Mouse (Mus musculus) duodenum, adult 2 months (tissue): ENCODE data around the gene Defb21. TPM values are rescaled to one million over a fixed set of nuclear protein-coding genes. Genes with fewer than 3 reads are reported as not detected.

ENCODE experiments used
- polyA plus RNA-seq: library from polyadenylated mRNA; depleted of rRNA; stranded (reverse); fragments of >200 nt; gene quantifications from 2 replicates; pipeline ENCODE4 v1.2.3, GENCODE M21; 2012; ENCODE audit warnings: low replicate concordance; rRNA removed

Gene Defb21
- not detected in 2 replicates for polyA plus RNA-seq

GRCm38 (mm10) chr2:152572114-152572794 is at the start of gene Defb21:
Gene Defb21, plus strand, starts transcription at chr2:152572744.

GRCm38 (mm10) chr2:152539944-152540710 is 32.4 kb upstream of the Defb21 start, which contains the start of gene Defb29:
Gene Defb29, minus strand, starts transcription at chr2:152540098.

GRCm38 (mm10) chr2:152569038-152569437 is 3.5 kb upstream of the Defb21 start, which contains the start of gene Gm17416:
Gene Gm17416, plus strand, starts transcription at chr2:152569338.

GRCm38 (mm10) chr2:152580107-152580506 is 7.6 kb downstream of the Defb21 start, which contains the start of gene Defb19:
Gene Defb19, minus strand, starts transcription at chr2:152580312.

GRCm38 (mm10) chr2:152599299-152599698 is 26.8 kb downstream of the Defb21 start, which contains the start of gene Defb45:
Gene Defb45, minus strand, starts transcription at chr2:152599399.

GRCm38 (mm10) chr2:152604057-152604456 is 31.5 kb downstream of the Defb21 start, which contains the start of gene Defb36:
Gene Defb36, plus strand, starts transcription at chr2:152604327.

GRCm38 (mm10) chr2:152622953-152623352 is 50.4 kb downstream of the Defb21 start, which contains the start of gene Defb25:
Gene Defb25, minus strand, starts transcription at chr2:152623053.

Other genes with a start within 250 kb of the Defb21 start
- 178 and 279 TPM in 2 replicates for gene Rbck1, start 240.1 kb upstream of the Defb21 start, polyA plus RNA-seq
- gene Trib3, start 228.7 kb upstream of the Defb21 start, polyA plus RNA-seq: 4.9 and 33.5 TPM in 2 replicates
- gene Nrsn2, start 196.1 kb upstream of the Defb21 start, polyA plus RNA-seq: 0.57 and 0.86 TPM in 2 replicates
- 3.0 and 3.3 TPM in 2 replicates for gene Sox12, start 174.7 kb upstream of the Defb21 start, polyA plus RNA-seq
- 0.54 and 0.89 TPM in 2 replicates for gene Zcchc3, start 157.7 kb upstream of the Defb21 start, polyA plus RNA-seq
- gene 6820408C15Rik, start 157.2 kb upstream of the Defb21 start, polyA plus RNA-seq: not detected in 2 replicates
- gene Defb23, start 108.1 kb upstream of the Defb21 start, polyA plus RNA-seq: not detected in 2 replicates
- not detected in 2 replicates for gene Defb20, start 95.7 kb upstream of the Defb21 start, polyA plus RNA-seq
- gene Defb22, start 82.6 kb upstream of the Defb21 start, polyA plus RNA-seq: not detected in 2 replicates
- not detected in 2 replicates for gene Defb26, start 61.1 kb upstream of the Defb21 start, polyA plus RNA-seq
- gene Defb28, start 54.5 kb upstream of the Defb21 start, polyA plus RNA-seq: not detected in 2 replicates
- gene Defb29, start 32.6 kb upstream of the Defb21 start, polyA plus RNA-seq: not detected in 2 replicates
- gene Gm17416, start 3.4 kb upstream of the Defb21 start, polyA plus RNA-seq: not detected in 2 replicates
- gene Defb19, start 7.6 kb downstream of the Defb21 start, polyA plus RNA-seq: not detected in 2 replicates
- gene Defb45, start 26.7 kb downstream of the Defb21 start, polyA plus RNA-seq: not detected in 2 replicates
- not detected in 2 replicates for gene Defb36, start 31.6 kb downstream of the Defb21 start, polyA plus RNA-seq
- gene Defb25, start 50.3 kb downstream of the Defb21 start, polyA plus RNA-seq: not detected in 2 replicates
- gene Rem1, start 54.2 kb downstream of the Defb21 start, polyA plus RNA-seq: 4.0 and 4.4 TPM in 2 replicates
- 131 and 168 TPM in 2 replicates for gene H13, start 96.7 kb downstream of the Defb21 start, polyA plus RNA-seq
- gene Mcts2, start 114.3 kb downstream of the Defb21 start, polyA plus RNA-seq: 1.0 and 1.1 TPM in 2 replicates
- gene Id1, start 163.5 kb downstream of the Defb21 start, polyA plus RNA-seq: 431 and 630 TPM in 2 replicates
- 0.60 and 1.2 TPM in 2 replicates for gene Cox4i2, start 181.4 kb downstream of the Defb21 start, polyA plus RNA-seq